Mouse (Mus musculus) liver, adult 2 months (tissue): Measurements from ENCODE around the gene Cutc. TPM values are rescaled to one million over a fixed set of nuclear protein-coding genes. Genes with fewer than 3 reads are reported as not detected.

Experiments
- DNase-seq: peaks from one replicate; pipeline ENCODE4 v3.0.0-alpha.2; 2011; ENCODE audit warnings: low read depth, low spot score; ENCODE audit errors: extremely low read depth
- H3K27ac ChIP-seq: fragments of 200-500 bp; replicated peaks from 2 replicates; pipeline ENCODE4 v1.5.1; 2012; ENCODE audit warnings: low read depth, mild to moderate bottlenecking, control low read depth, inconsistent platforms, low read length; ENCODE audit not compliant: insufficient read depth
- H3K27me3 ChIP-seq: fragments of 200-500 bp; 2 replicates; pipeline ENCODE4 v1.6.1; 2012; ENCODE audit warnings: mild to moderate bottlenecking, moderate library complexity, low read length, inconsistent platforms; ENCODE audit not compliant: control insufficient read depth, insufficient read depth
- H3K36me3 ChIP-seq: fragments of 200-500 bp; 2 replicates; pipeline ENCODE4 v1.6.1; 2012; ENCODE audit warnings: low read length, inconsistent platforms; ENCODE audit not compliant: control insufficient read depth, insufficient read depth
- H3K4me1 ChIP-seq: fragments of 200-500 bp; 2 replicates; pipeline ENCODE4 v1.6.1; 2011; ENCODE audit warnings: low read length; ENCODE audit not compliant: control insufficient read depth, insufficient read depth
- H3K4me3 ChIP-seq: fragments of 200-500 bp; 2 replicates; pipeline ENCODE4 v1.5.1; 2011; ENCODE audit warnings: low read depth, mild to moderate bottlenecking, control low read depth, low read length, moderate library complexity; ENCODE audit not compliant: insufficient read depth
- H3K79me2 ChIP-seq: fragments of 200-500 bp; 2 replicates; pipeline ENCODE4 v1.6.1; 2012; ENCODE audit warnings: inconsistent platforms, mild to moderate bottlenecking, low read length, moderate library complexity; ENCODE audit not compliant: control insufficient read depth, insufficient read depth
- H3K9ac ChIP-seq: fragments of 200-500 bp; 2 replicates; pipeline ENCODE4 v1.6.1; 2012; ENCODE audit warnings: low read depth, mild to moderate bottlenecking, control low read depth, inconsistent platforms, low read length
- CTCF ChIP-seq: fragments of 200-500 bp; IDR thresholded peaks from 2 replicates; pipeline ENCODE4 v1.5.1; 2011; ENCODE audit warnings: low read depth, low read length, control low read depth
- POLR2A ChIP-seq: fragments of 200-500 bp; IDR thresholded peaks from 2 replicates; pipeline ENCODE4 v1.6.1; 2011; ENCODE audit warnings: low read length, control low read depth; ENCODE audit not compliant: insufficient read depth; ENCODE audit errors: extremely low read depth
- WGBS: fragments of 180-500 bp; shearing (Covaris S2); methylation state at CpG from one replicate; pipeline ENCODE4 v1.1.7; 2018; 5-methylcytosine and 5-hydroxymethylcytosine counted together
- polyA plus RNA-seq: library from polyadenylated mRNA; depleted of rRNA; stranded (reverse); fragments of >200 nt; gene quantifications from 2 replicates; pipeline ENCODE4 v1.2.3, GENCODE M21; 2012; rRNA removed
- total RNA-seq: library from RNA; depleted of rRNA; stranded (reverse); fragments of >200 nt; gene quantifications from 2 replicates; pipeline ENCODE4 v1.2.3, GENCODE M21; 2014; rRNA removed

Cutc gene
- total and polyA plus RNA-seq, 2 experiments: 7.5 to 17.0 TPM

- peak overlapping the region; percentile 63 for H3K27ac ChIP-seq
- peaks cover 84% of the 10 kb centered on the region for H3K36me3 ChIP-seq
- WGBS: 33% methylated on average over 14 of the region's 14 CpGs
- no peak overlapping the region for H3K9ac ChIP-seq
- no peaks in the 10 kb centered on the region for H3K27me3 ChIP-seq
- peak overlapping the region; percentile 37; the same call in 1 of the 2 replicates for H3K4me3 ChIP-seq
- TF ChIP-seq CTCF (no peak), POLR2A (no peak)
- peaks cover 25% of the 10 kb centered on the region for H3K4me1 ChIP-seq
- peak; percentile 71 for DNase-seq
- no peaks in the 10 kb centered on the region; the same call in 1 of the 2 replicates for H3K79me2 ChIP-seq
These were observed 63.0 kb downstream of the Cutc start for GRCm38 (mm10) chr19:43815661-43816414.

Other genes with a start within 250 kb of the Cutc start
- 206 and 278 TPM in 2 replicates for gene Got1, start 228.4 kb upstream of the Cutc start, total RNA-seq
- gene Got1, start 228.4 kb upstream of the Cutc start, polyA plus RNA-seq: 272 and 286 TPM in 2 replicates
- not detected in 2 replicates for gene Nkx2-3, start 140.7 kb upstream of the Cutc start, total RNA-seq
- gene Nkx2-3, start 140.7 kb upstream of the Cutc start, polyA plus RNA-seq: 0.05 TPM in 1 of 2 replicates, not detected in the other
- gene Slc25a28, start 78.1 kb upstream of the Cutc start, total RNA-seq: 18.2 and 20.5 TPM in 2 replicates
- 33.9 and 43.0 TPM in 2 replicates for gene Slc25a28, start 78.1 kb upstream of the Cutc start, polyA plus RNA-seq
- 1.5 TPM in 2 replicates for gene Entpd7, start 63.3 kb upstream of the Cutc start, total RNA-seq
- 2.0 TPM in 2 replicates for gene Entpd7, start 63.3 kb upstream of the Cutc start, polyA plus RNA-seq
- gene Cox15, start within 50 bp of the Cutc start, total RNA-seq: 9.2 and 10.2 TPM in 2 replicates
- gene Cox15, start within 50 bp of the Cutc start, polyA plus RNA-seq: 10.6 and 10.9 TPM in 2 replicates
- 488 and 590 TPM in 2 replicates for gene Abcc2, start 29.2 kb downstream of the Cutc start, total RNA-seq
- 230 and 298 TPM in 2 replicates for gene Abcc2, start 29.2 kb downstream of the Cutc start, polyA plus RNA-seq
- 23.3 and 24.7 TPM in 2 replicates for gene Dnmbp, start 187.2 kb downstream of the Cutc start, total RNA-seq
- 15.5 and 15.6 TPM in 2 replicates for gene Dnmbp, start 187.2 kb downstream of the Cutc start, polyA plus RNA-seq
- 215 and 272 TPM in 2 replicates for gene Cpn1, start 233.6 kb downstream of the Cutc start, total RNA-seq
- gene Cpn1, start 233.6 kb downstream of the Cutc start, polyA plus RNA-seq: 336 and 360 TPM in 2 replicates